Mouse (Mus musculus) megakaryocyte, embryonic 14.5 days (primary cell): ENCODE measurements around the gene Neurod2.

Experiments used
- FLI1 ChIP-seq: IDR thresholded peaks from 2 replicates; pipeline ENCODE4 v1.6.1; 2012; ENCODE audit warnings: low read length, inconsistent platforms, mixed read lengths
- GATA1 ChIP-seq: IDR thresholded peaks from 3 replicates; pipeline ENCODE4 v1.6.1; 2012; ENCODE audit warnings: mixed read lengths, low read length, inconsistent platforms, borderline replicate concordance

- no peak for TF ChIP-seq GATA1
- TF ChIP-seq FLI1: no peak
Measured at GRCm38 (mm10) chr11:98353651-98354211, 24.3 kb upstream of the Neurod2 start.
